Mouse (Mus musculus) ES-E14 (cell line): ENCODE data around the gene Cdc14a.

Experiments used
- CHD2 ChIP-seq: IDR thresholded peaks from 2 replicates; pipeline ENCODE4 v1.6.1; 2014; ENCODE audit warnings: mild to moderate bottlenecking, low read depth, low read length, inconsistent platforms
- HCFC1 ChIP-seq: IDR thresholded peaks from 2 replicates; pipeline ENCODE4 v1.6.1; 2012; ENCODE audit warnings: low read length, inconsistent platforms, borderline replicate concordance; ENCODE audit not compliant: insufficient read depth
- MAFK ChIP-seq: IDR thresholded peaks from 2 replicates; pipeline ENCODE4 v1.6.1; 2014; ENCODE audit warnings: mild to moderate bottlenecking, low read depth, low read length, inconsistent platforms; ENCODE audit not compliant: insufficient read depth
- ZC3H11A ChIP-seq: IDR thresholded peaks from 2 replicates; pipeline ENCODE4 v1.6.1; 2012; ENCODE audit warnings: low read depth, mild to moderate bottlenecking, inconsistent platforms, low read length, borderline replicate concordance

GRCm38 (mm10) chr3:116412954-116413724, 10.7 kb downstream of the Cdc14a start:
- no peak for TF ChIP-seq MAFK
- no peak for TF ChIP-seq CHD2
- no peak for TF ChIP-seq HCFC1
- no peak for TF ChIP-seq ZC3H11A
